Mouse (Mus musculus) megakaryocyte, embryonic 14.5 days (primary cell): ENCODE measurements around the gene Wdhd1.

ENCODE experiments used
- FLI1 ChIP-seq: IDR thresholded peaks from 2 replicates; pipeline ENCODE4 v1.6.1; 2012; ENCODE audit warnings: low read length, inconsistent platforms, mixed read lengths
- GATA1 ChIP-seq: IDR thresholded peaks from 3 replicates; pipeline ENCODE4 v1.6.1; 2012; ENCODE audit warnings: mixed read lengths, low read length, inconsistent platforms, borderline replicate concordance

GRCm38 (mm10) chr14:47221567-47221966, 55.1 kb downstream of the Wdhd1 start:
- TF ChIP-seq GATA1, result no peak
- no peak for TF ChIP-seq FLI1
